Mouse (Mus musculus) left cerebral cortex, postnatal 4 days (tissue): ENCODE data around the gene 2210016L21Rik. TPM values are rescaled to one million over a fixed set of nuclear protein-coding genes. Genes with fewer than 3 reads are reported as not detected.
A peak's percentile ranks its signal among the peaks of the same experiment; 100 is the strongest.
"Not testable (repeated sequence)": the region's sequence is repeated elsewhere in the genome, so short reads cannot be mapped to it uniquely, and the experiment has no call there.

Experiments
- DNase-seq: peaks from one replicate; pipeline ENCODE4 v3.0.0-alpha.2; 2022
- intact Hi-C: fragments of 180-260 bp; cut with DNase I; formaldehyde crosslinking; loops from one replicate; pipeline ENCODE4 v1.15.1; 2025
- total RNA-seq, 2 experiments: library from RNA; stranded (reverse); gene quantifications; 2 replicates each; pipeline ENCODE4 v1.2.3; 2021

The 2210016L21Rik gene
- total RNA-seq, 2 experiments from 2014 or later = 141 to 152 TPM

DNA sequence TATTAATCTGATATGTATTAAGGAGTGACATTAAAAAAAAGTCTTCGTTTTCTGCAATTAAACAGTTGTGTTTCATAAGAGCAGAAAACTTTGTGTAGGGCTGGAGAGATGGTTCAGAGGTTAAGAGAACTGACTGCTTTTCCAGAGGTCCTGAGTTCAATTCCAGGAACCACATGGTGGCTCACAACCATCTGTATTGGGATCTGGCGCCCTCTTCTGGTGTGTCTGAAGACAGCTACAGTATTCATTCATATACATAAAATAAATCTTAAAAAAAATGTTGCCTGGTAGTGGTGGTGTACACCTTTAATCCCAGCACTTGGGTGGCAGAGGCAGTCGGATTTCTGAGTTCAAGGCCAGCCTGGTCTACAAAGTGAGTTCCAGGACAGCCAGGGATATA, 820 bp upstream of the 2210016L21Rik start:
- DNase-seq, intact Hi-C loops: not testable (repeated sequence)

DNA sequence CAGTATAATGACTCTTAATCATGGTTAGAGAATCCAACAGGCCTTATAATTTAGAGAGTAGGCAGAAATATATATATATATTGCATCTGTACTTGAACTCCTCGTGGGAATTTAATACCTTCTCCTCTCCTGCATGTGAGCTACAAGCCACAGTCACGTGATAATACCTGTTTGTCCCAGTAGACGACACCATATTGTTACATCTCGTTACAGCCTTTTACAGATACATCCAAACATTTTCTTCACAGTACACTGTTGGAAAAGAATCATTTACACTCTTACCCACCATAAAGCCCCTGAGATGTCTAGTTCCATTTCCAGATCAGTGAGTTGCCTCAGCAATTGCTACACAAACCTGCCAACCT, 790 bp downstream of the 2210016L21Rik start:
- intact Hi-C loops = no loop called here
- no peak for DNase-seq

DNA sequence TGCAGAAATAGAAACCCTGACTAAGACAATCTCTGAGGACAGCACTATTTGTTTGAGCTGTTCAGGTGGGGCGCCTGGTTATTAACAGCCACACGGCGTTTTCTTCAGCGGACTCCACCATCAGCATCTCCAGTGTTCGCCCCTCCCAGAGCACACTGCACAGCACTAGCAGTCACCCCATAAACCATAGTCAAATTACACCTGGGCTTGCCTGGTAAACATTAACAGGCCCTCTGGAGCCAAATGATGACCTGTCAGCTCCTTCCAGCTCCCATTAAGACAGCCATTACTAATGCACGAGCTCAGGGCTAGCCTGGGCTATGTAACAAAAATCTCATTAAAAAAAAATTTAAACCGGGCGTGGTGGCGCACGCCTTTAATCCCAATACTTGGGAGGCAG, 3.1 kb downstream of the 2210016L21Rik start:
- intact Hi-C loops = no loop called here
- no peak for DNase-seq

DNA sequence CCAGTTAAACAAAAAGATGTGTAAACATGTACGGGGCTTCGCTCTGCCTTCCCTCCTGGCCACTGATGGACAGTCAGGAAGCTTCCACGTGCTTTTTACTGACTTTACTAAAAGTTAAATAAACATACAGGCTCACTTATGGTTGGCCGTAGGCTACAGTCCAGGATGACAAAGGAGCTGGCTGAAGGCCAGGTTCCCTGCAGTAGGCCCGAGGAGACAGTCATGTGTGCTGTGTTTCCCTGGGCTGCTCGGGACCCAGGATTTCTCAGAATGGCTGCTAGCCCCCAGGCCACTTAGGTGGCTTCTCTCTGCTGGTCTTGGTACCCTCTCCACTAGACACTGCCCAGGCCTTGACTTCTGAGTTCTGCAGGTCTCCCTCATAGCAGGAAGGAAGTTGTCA, 6.9 kb downstream of the 2210016L21Rik start:
- intact Hi-C loops = no loop called here
- DNase-seq = peak; percentile 74

DNA sequence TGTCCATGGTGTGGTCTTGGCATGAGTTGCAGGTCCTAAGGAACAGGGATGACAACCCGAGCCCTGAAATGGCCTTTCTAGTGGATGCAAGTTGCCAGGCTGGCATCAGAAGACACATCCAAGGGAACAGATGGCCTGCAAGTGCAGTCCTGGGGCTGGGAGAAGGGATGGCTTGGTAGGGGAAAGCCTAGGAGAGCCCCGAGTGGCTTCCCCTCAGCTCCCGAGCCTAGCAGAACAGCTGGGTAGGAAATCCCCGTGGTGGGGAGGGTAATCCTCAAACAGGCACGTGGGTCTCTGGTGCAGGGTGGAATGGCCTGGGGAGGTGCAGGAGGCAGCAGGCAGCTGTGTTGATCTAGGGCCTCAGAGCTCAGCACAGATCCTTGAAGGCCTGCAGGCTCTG, 7.4 kb downstream of the 2210016L21Rik start:
- peak; percentile 68 for DNase-seq
- intact Hi-C loops = no loop called here

DNA sequence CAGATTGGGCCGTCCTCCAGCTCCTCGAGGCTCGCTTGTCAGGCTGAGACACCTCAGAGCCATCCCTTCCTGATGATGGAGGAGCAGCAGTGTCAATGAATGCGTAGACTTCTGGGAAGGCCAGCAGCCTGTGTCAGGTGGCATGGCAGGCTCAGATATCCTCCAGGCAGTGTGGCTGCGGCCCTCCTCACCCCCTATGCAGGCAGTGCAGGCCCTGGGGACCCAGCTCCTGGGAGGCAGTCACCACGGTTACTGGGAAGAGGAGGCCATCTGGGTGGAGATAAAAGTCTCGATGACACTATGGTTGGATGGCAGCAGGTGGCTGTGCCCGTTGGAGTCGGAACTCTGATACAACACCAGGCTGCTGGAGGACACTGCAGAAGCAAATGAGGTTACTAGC, 7.9 kb downstream of the 2210016L21Rik start:
- no peak for DNase-seq
- intact Hi-C loops = no loop called here

DNA sequence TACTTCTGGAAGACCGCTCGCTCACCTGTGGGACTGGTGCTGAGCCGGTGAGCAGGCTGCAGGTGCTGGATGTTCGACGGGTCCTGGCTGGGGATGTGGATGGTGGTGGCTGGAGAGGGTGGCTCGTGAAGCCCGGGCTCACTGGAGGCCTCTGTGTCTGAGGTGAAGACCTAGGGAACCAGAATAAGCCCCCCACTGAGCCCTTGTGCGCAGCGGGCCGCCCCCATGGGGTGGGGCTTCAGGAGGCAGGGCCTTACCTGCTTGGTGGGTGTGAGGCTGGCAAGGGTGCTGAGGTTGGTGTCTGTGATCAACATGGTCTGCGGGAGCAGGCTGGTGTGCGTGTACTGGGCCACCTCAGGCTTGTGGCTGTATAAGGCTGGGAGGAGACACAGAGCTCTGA, 8.7 kb downstream of the 2210016L21Rik start:
- no peak for DNase-seq
- intact Hi-C loops = no loop called here

DNA sequence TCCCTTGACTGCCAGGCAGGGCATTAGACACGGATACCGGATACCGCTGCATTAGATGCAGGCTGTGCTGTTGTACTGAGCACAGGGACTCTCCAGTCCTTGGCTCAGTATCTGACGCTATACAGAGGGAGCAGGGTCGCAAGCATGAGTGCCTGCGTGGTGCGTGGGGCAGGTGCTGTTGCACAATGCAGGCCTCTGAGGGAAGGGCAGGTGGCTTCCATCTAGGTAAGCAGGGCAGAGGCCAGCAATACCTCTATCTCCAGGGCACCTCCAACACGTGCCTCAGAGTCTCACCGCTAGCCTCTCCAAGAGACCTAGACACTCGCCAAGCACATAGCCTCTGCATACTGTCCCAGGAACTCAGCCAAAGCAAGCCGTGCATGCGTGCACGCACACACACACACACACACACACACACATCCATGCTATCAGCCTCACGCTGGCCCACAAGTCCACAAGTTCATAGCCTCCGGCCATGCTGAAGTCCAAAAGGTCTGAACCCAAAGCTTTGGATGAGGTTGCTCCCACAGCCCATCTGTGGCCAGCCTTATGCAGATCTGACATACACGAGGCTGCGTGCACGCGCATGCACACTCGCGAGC, 9.4 kb downstream of the 2210016L21Rik start:
- DNase-seq = no peak
- intact Hi-C loops = no loop called here

DNA sequence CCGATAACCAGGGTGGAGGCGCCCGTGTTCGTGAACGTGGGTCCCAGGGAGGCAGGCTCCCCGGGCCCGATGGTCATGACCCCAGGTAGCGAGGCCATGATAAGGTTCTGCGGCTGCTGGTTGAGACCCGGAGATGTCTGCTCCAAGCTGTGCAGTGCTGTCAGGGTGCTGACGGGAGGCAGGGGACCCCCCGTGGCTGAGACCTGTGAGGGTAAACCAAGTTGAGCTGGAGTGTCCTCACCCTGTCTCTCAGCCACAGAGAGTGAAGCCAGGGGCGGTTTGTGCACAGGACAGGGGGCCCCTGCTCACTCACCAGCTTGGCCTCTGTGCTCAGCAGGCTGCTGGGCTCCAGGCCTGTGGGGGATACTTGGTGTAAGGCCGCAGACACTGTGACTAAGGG, 11.4 kb downstream of the 2210016L21Rik start:
- intact Hi-C loops = no loop called here
- no peak for DNase-seq

DNA sequence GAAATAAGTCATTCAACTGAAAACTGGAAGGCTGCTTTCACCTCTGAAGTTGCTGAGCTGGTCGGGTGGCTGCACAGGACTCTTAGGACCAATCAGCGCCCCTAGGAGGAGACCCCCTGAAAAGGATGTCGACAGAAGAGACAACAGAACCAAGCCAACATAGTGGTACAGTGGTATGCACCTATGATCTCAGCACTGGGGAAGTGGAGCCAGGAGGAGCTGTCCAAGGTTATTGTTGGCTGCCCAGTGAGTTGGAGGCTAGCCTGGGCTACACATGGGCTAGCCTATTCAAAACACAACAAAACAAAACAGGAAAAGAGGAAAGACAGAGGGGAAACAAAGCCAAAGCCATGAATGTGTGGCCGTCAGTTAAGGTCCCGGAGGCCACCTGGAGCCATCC, 16.1 kb downstream of the 2210016L21Rik start:
- intact Hi-C loops = no loop called here
- DNase-seq = no peak

DNA sequence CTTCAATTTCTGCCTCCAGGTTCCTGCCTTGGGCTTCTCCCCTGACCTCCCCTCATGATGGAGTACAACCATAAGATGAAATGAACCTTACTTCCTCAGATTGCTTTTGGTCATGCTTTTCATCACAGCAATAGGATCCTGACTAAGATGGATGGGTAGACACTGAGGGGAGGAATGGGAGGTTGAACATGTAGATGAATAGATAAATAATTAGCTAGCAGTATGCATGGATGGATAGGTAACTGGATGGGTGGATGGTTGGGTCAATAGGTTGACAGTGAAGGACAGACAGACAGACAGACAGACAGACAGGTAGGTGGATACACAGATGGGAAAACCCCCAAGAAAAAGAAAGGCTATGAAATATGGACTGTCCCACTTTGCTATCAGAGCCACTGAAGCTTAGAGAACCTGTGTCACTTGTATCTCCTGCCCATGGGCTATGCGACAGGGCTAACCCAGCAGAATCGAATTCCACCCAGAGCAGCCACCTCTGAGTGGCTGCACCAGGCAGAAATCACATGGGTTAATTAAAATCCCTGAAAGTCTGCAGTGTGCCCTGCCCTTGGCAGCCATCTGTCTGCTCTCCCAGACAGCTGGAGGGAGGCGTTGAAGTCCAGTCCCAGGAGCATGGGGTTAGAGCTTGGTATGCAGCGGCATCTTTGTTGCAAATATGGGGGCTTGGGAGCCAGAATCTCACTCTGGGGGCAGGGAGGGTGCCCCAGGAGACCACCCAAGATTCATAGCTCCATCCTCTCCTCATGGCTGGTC, 19.8 kb downstream of the 2210016L21Rik start:
- intact Hi-C loops = no loop called here
- DNase-seq = no peak

DNA sequence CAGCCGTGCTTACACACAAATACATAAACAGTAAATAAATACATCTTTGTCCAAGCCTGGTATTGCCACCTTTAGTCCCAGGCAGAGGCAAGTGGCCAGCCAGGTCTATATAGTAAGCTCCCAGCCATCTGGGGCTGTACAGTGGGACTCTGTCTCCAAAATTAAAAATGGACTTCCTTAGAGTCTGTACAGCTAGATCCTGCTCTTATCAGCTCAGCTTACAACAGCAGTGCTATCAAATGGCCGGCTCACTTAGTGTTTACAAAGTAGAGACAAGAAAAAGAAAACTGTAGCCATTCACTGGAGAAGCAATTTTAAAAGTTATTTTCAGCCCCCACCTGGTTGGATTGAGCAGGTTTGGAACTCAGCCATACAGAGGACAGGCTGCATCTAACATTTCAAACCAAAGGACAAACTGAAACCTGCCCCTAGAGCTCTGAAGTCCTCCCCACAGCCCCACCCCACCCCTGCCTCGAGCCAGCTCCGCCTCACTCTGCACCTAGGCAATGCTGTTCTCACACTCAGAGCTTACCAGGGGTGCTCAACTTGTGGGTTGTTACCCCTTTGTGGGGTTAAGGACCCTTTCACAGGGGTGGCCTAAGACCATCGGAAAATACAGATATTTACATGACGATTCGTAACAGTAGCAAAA, 22.5 kb downstream of the 2210016L21Rik start:
- intact Hi-C loops = no loop called here
- DNase-seq = no peak

DNA sequence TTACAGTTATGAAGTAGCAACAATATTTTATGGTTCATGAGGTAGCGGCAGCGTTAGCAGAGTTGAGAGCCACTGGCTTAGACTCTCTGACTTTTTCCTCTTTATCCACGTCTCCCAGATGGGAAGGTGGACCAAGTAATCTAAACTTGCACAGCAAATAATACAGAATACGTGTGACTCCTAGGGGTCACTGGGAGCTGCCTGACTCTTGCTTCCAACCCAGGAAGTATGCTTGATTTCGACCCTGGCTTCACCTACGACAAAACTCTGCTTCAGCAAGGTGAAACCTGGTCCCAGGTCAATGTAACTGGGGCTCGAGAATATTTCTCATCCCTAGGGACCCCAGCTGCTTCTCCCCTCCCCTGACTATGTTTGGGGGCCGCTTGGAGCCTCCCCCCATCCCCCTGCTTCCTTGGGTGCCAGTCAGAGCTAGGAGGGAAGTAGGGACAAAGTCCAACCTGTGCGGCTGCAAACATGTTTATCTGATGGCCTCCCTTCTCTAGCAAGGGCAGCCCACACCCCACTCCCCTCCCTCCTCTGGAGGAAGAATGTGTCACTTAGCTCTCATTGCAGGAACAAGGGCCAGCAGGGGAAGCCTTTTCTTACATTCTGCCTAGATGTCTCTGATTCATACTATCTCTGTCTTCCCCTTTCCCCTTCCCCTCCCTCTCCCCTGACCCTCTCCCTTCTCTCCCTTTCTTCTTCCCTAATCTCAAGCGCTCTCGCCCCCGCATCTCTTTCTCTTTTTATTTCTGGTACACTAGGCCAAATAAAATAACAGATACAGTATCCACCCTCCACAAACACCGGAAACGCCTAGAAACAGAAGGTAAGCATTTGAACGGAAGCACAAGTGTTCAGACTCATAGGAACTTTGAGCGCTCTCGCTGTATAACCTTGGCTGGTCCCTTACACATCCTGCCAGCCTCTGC, 23.3 kb downstream of the 2210016L21Rik start:
- no peak for DNase-seq
- intact Hi-C loops = no loop called here

DNA sequence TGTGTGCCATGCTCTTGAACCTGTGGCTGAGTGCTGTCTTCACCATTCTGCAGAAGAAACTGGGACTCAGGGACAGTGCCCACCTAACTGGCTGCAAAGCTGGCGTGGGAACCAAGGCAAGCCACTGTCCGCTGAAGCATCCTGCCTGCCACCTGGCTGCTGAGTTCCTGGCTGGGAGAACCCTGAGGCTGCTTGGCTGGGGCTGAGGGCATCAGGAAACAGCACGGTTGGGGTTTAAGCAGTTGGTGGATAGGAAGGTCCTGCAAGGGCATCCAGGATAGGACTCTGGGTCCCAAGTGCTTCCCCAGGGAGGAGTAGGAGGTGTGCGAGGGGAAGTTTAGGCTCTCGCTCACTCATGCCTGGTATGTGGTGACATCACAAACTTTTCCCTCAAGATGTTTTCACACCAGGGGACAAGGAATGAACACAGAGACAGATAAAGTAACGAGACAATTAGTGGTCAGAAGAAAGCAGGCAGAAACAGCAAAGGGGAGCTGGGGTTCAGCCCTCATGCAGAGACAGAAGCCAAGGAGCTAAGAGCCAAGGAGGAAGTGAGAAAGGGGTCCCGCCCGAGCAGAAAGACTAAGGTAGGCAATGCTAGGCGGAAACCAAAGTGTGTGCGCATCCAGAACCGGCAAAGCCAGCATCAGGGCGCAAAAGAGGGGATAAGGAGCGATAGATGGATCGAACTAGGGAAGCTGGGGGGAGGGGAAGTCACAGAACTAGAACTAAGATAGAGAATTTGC, 25.7 kb downstream of the 2210016L21Rik start:
- intact Hi-C loops = no loop called here
- no peak for DNase-seq

DNA sequence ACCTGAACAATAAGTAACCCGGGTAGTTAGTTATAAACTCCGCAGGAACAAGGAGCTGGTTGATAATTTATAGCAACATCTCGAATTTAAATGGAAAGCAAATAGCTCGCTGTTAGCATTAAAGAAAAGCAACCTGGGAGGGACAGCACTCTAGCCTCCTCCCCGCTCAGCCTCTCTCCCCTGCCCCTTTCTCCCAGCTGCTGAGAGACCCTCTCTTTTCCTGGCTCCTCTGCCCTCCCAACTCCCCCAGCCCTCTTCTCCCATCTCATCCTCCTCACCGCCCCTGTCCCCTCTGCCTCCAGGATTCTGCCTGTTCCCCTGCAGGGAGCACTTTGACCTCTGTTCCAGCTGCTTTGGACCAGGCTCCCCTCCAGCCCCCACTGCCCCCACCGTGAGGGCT, 26.7 kb downstream of the 2210016L21Rik start:
- intact Hi-C loops = no loop called here
- no peak for DNase-seq

DNA sequence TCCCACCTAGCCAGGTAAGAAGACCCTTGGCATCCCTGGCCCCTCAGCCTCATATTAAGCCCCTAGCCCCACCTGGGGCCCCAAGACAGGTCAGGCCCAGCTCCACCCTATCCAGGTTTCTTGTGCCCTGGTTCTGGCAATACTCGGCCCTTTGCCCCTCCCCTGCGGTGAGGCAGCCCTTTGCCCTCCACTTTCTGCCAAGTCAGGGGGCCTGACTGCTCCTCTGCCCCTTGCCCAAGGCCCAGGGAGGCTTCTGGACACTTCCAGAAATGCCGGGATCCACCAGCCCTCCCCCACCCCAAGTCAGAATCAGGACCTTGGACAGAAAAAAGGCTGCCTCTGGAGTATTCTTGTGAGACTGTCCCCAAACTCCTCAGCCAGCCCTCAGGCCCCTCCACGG, 27.1 kb downstream of the 2210016L21Rik start:
- DNase-seq = no peak

DNA sequence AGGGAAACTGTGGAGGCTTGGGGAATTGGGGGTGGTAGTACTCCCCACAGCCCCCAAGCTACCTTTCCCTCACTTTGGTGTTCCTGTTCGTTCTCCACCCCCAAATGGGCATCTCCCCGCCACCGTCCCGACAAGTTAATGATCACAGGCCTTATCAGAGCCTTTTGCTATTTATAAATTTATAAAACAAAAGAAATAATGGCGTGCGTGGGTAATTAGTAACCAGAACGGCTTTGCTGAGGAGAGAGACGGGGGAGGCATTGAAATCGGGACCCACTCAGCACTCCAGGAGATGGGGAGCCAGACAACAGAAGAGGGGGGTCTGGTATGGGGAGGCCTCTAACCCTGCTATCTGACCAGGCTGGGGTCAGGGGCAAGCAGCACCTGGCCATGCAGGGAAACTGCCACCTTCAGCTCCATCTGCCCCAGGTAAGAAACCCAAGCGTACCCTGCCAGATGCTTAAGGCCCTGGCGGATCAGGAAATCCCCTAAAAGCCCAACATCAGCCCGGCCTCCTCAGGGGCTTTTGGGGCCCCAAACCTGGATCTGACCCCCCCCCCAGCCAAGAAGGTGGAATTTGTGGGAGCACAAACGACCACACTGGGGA, 27.8 kb downstream of the 2210016L21Rik start:
- no peak for DNase-seq
- intact Hi-C loops = no loop called here

More for the DNA sequence above, 27.1 kb downstream of the 2210016L21Rik start:
- intact Hi-C loops = no loop called here

DNA sequence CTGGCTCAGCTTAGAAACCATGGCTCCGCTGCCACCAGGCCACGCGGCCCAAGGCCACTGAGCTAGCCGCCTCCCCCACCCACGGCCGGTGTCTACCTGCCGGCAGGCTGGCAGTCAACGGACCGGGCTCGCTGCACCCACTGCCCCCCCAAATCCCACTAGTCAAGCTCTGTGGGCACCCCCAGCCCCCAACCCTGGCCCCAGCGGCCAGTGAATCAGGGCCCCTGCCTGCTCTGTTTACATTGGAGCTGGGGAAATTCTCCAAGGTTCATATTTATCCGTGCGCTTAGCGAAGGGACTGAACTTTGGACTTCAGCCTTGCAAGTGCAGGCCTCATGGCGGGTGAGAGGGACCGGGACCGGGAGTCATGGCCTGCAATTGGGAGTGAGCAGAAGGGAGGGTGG, 28.9 kb downstream of the 2210016L21Rik start, which contains the start of gene Hnf1a:
Gene Hnf1a, minus strand, starts transcription at position 271 of the 404 bp plus-strand sequence.
- DNase-seq = no peak
- intact Hi-C loops = no loop called here

DNA sequence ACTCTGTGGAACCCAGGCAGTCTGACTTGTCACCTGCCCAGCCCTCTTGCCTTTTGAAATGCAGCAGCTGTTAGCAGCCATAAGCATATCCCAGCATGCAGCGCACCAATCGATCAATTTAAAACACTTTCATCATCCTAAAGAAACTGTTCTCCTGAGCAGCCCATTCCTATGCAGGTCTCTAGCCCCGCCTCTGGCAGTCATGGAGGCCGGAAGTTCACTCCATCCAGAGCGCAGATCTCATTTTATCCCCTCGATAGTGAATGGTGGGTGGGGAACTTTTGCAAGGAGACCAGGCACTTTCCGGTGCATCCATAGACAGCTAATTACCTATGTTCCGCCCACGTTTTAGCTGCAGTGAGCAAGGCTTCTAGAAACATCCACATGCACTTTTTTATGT, 30.2 kb downstream of the 2210016L21Rik start:
- intact Hi-C loops = no loop called here
- DNase-seq = no peak

DNA sequence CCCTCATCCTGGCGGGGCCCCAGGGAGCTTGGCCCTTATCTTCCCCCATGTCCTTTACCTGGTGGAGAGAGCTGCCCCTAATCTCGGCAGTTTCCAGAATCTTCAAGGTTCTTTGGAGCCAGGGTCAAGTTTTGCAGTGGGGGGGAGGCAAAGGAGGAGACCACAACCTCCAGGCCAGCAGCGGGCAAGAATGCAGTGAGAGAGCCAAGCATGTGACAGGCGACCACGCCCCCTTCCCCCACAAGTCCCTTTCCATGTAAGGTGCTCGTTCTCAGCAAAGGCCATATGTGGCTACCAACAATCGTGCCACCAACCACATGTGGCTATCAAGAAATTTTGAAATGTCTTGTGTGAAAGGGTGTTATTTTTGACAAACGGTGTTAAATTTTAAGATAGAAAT, 31.2 kb downstream of the 2210016L21Rik start:
- no peak for DNase-seq
- intact Hi-C loops = no loop called here
